Mouse (Mus musculus): ENCODE results near the gene Gm44502. TPM values are rescaled to one million over a fixed set of nuclear protein-coding genes. Genes with fewer than 3 reads are reported as not detected.
A peak's percentile ranks its signal among the peaks of the same experiment; 100 is the strongest.
"Not testable (repeated sequence)": the region's sequence is repeated elsewhere in the genome, so short reads cannot be mapped to it uniquely, and the experiment has no call there.

Gm44502 gene
- polyA plus RNA-seq, 1 experiment from 2014 or later = 0.68 TPM

DNA sequence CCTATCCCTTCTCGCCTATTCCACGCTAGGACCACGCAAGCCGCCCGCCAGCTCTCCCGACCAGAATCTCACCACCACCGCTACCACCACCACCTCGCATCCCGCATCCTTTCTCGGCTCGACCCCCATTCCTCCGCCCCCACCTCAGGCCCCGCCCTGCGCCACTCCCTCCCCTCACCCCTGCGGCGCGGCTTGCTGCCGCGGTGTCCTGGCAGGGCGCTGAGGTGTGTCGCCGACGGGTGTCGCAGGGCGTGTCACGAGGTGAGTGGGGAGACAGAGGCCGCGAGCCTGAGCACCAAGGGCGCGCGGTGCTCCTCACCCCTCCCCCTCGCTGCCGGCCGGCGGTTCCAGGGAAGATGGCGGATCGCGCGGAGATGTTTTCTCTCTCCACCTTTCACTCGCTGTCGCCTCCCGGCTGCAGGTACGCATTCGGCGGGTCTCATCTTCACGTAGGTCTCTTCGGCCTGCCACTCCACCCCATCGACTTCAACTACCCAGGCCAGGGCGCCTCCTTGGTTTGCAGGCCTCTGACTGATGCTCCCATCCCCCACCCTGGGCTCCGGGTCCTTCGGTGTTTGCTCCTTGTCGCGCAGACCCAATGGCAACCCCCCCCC lies 24.5 kb upstream of the Gm44502 start, which contains the start of gene Mapk8ip2:
TSS of gene Mapk8ip2 (plus strand) at position 49 of the 614 bp plus-strand sequence.
- H3K27me3 ChIP-seq (replicated peaks) = peaks cover 87% of the 10 kb centered on the region

DNA sequence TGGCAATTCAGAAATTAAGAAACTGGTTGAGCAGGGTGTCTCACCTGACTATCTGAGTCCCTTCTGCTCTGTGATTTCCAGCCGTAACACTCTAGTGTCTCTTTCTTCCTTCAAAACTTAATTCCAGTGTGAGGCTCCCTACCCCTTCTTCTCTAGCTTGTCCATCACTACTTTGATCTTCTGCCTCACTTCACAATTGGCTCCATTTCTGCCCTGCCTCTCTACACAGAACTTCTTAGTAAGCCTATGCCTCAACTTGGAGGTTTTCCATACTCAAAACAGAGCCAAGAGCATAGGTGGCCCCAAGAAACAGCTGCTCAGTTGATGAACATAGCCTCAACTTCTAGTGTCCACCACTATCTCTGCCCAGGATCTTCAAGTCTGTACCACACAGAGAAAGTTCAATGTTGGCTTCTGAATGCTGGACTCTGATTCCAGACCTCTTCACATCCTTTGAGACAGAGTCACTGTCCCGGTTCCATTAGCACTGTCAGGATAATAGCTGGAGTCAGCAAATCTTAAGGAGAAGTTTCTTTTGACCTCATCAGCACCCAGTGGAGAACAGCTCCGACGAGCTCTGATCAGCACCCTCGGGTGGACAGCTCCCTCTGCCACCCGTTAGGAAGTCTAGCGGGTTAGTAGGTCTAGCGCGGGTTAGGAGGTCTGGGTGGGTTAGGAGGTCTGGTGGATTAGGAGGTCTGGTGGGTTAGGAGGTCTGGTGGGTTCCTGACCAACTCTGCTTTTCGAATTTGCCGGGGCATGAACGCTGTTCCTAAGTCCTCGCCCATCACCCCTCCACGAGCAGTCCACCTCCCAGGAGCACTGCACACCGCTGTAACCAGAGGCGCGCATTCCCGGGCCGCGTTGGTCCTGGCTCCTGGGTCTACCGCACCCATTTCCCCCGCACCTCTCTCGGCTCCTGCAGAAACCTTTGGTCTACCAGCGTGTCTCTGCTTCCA lies 23.7 kb upstream of the Gm44502 start:
- no peaks in the 10 kb centered on the region for H3K36me3 ChIP-seq
- H3K9me3 ChIP-seq (replicated peaks) = no peaks in the 10 kb centered on the region
- H3K9ac ChIP-seq = no peak overlapping the region
- 4% methylated on average over 24 of the region's 24 CpGs for WGBS
- peak overlapping the region; percentile 52 for H3K4me3 ChIP-seq
- peak overlapping the region; percentile 91 for H3K4me2 ChIP-seq
- H3K27ac ChIP-seq (ENCODE audit: poor library complexity, severe bottlenecking) = no peak overlapping the region
- ATAC-seq (ENCODE audit: insufficient number of reproducible peaks, low FRiP score) = peak; percentile 27; the same call in 1 of the 2 replicates
- H3K27me3 ChIP-seq (replicated peaks) = peaks cover 84% of the 10 kb centered on the region
- peaks cover 12% of the 10 kb centered on the region; the same call in 1 of the 2 replicates for H3K4me1 ChIP-seq (replicated peaks)

More for the DNA sequence above, 24.5 kb upstream of the Gm44502 start, which contains the start of gene Mapk8ip2:
- Histone ChIP-seq H3K4me1 (replicated peaks) (peaks cover 12% of the 10 kb centered on the region; the same call in 1 of the 2 replicates), H3K27ac (ENCODE audit: poor library complexity, severe bottlenecking) (no peak within 1 kb of the TSS), H3K36me3 (no peaks in the 10 kb centered on the region), H3K9me3 (replicated peaks) (no peaks in the 10 kb centered on the region), H3K9ac (peak within 1 kb of the TSS; percentile 42; the same call in 1 of the 2 replicates), H3K4me2 (peak within 1 kb of the TSS; percentile 91), H3K4me3 (peak within 1 kb of the TSS; percentile 52)
- WGBS = under 1% methylated on average over 53 of the region's 53 CpGs
- peak; percentile 44; the same call in 1 of the 2 replicates for ATAC-seq (ENCODE audit: insufficient number of reproducible peaks, low FRiP score)

DNA sequence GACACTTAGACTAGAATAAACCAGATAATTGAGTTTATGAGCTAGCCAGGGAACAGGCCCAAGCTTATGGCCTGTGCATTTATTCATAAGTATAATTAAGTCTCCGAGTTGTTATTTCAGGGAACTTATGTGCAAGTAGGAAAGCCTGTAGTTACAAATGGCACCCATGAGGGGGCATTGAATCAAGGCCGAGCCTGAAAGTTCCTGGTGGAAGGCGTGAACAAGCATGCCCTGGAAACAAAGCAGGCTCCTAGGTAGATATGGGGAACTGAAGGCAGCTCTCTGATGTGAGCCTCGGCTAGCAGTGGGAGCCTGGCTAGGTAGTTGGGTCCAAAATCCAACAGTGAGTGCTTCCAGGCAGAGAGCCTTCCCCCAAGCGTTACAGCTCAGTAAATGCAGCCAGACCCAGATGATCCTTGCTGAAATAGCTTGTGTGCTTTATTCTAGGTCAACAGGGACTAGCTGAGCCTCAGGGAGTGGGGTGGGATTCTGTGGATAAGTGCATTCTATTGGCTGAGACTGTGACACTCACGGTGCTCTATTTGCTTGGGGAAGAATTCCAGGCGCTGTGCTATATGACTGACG lies 13.1 kb upstream of the Gm44502 start:
- Histone ChIP-seq H3K9me3 (replicated peaks) (no peaks in the 10 kb centered on the region), H3K4me2 (no peak overlapping the region), H3K27ac (ENCODE audit: poor library complexity, severe bottlenecking) (no peak overlapping the region), H3K4me3 (no peak overlapping the region), H3K4me1 (replicated peaks) (0 out of 2 replicates have a peak, but pooled peaks cover 5% of the 10 kb centered on the region), H3K9ac (no peak overlapping the region), H3K27me3 (replicated peaks) (no peaks in the 10 kb centered on the region), H3K36me3 (no peaks in the 10 kb centered on the region)
- ATAC-seq (ENCODE audit: insufficient number of reproducible peaks, low FRiP score) = no peak
- 36% methylated on average over 8 of the region's 8 CpGs for WGBS

DNA sequence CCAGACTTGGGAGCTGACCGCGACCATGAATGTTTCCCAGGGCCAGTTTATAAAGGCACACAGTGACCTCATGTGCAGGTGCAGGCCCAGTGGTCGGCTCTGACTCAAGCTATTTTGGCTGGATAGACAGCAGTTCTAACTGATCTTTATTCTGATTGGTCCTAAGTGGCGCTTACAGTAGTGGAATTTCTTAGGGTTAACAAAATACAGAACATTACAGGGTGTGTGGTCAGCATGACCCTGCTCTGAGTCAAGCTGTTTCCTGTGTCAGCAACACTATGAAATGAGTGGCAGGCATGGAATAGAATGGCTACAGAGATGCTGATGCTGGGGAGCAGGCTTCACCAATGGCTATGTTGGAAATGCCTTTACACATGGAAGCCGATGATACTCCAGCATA lies 6.4 kb upstream of the Gm44502 start:
- H3K27ac ChIP-seq (ENCODE audit: poor library complexity, severe bottlenecking) = no peak overlapping the region
- 81% methylated on average over 5 of the region's 5 CpGs for WGBS
- no peak overlapping the region for H3K9ac ChIP-seq
- H3K9me3 ChIP-seq (replicated peaks) = no peaks in the 10 kb centered on the region
- peaks cover 3% of the 10 kb centered on the region; the same call in 1 of the 2 replicates for H3K4me1 ChIP-seq (replicated peaks)
- H3K36me3 ChIP-seq = no peaks in the 10 kb centered on the region
- H3K4me3 ChIP-seq = no peak overlapping the region
- ATAC-seq (ENCODE audit: insufficient number of reproducible peaks, low FRiP score) = no peak
- no peak overlapping the region for H3K4me2 ChIP-seq
- no peaks in the 10 kb centered on the region for H3K27me3 ChIP-seq (replicated peaks)

DNA sequence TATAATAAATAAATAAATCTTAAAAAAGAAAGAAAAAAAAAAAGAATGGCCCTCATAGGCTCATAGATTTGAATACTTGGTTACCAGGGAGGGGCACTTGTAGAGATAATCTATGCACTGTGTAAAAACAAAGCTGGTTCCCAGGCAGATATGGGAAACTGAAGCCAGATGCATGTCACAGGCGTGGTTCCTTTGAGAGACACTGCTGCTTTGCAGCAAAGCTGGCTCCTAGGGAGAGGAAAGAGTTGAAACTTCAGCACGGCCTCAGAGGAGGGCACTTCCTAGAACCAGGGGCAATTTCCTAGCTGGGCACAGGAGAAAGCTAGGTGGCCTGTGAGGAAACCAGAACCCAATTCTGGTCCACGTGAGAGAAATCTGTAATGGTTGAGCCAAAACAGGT lies 4.6 kb upstream of the Gm44502 start:
- Histone ChIP-seq H3K4me3 (no peak overlapping the region), H3K4me2 (no peak overlapping the region), H3K9ac (no peak overlapping the region), H3K27me3 (replicated peaks) (no peaks in the 10 kb centered on the region), H3K9me3 (replicated peaks) (no peaks in the 10 kb centered on the region), H3K27ac (ENCODE audit: poor library complexity, severe bottlenecking) (no peak overlapping the region), H3K36me3 (no peaks in the 10 kb centered on the region), H3K4me1 (replicated peaks) (peaks cover 5% of the 10 kb centered on the region; the same call in 1 of the 2 replicates)
- WGBS = 68% methylated on average over 3 of the region's 3 CpGs
- no peak for ATAC-seq (ENCODE audit: insufficient number of reproducible peaks, low FRiP score)

DNA sequence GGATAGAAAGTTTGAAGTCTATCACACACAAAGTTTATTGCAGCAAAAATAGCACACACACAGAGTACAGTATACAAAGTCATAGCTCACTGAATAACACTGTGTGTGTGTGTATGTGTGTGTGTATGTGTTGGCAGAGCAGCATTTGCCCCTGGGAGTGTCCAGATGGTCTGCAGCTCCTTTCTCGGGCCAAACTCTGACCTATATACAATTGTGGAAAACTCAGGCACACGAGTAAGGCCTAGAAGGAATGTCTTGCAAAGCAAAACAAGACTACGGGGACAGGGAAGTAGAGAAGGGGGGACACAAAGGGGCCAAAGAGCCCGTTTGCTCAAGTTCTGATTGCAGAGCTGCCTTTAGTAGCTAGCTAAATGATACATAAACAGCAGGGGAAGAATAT lies 3.5 kb upstream of the Gm44502 start:
- no peaks in the 10 kb centered on the region for H3K27me3 ChIP-seq (replicated peaks)
- WGBS = 75% methylated on average over 4 of the region's 4 CpGs
- H3K4me1 ChIP-seq (replicated peaks) = peaks cover 15% of the 10 kb centered on the region
- no peak for ATAC-seq (ENCODE audit: insufficient number of reproducible peaks, low FRiP score)
- H3K9ac ChIP-seq = no peak overlapping the region
- peaks cover 4% of the 10 kb centered on the region for H3K36me3 ChIP-seq
- no peak overlapping the region for H3K27ac ChIP-seq (ENCODE audit: poor library complexity, severe bottlenecking)
- no peak overlapping the region for H3K4me3 ChIP-seq
- no peak overlapping the region for H3K4me2 ChIP-seq
- no peaks in the 10 kb centered on the region for H3K9me3 ChIP-seq (replicated peaks)

DNA sequence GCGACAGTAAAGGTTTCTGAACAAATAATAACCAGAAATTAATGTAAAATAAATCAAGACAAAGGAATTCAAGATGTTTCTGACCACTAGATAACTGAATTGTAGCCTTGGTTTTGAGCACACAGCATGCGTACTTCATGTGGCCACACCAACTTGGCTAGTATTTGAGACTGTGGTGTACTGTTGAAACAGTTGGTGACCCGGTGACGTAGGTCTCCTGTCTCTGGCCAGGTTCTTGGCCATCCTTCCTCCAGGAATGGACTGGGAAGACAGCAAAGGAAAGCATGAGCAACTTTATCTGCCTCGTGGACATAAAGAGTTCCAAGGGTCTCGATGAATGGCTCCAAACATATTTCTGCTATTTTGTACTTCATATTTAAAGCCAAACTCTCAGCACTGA lies 2.3 kb upstream of the Gm44502 start:
- Histone ChIP-seq H3K4me1 (replicated peaks) (peaks cover 18% of the 10 kb centered on the region), H3K9ac (no peak overlapping the region), H3K9me3 (replicated peaks) (no peaks in the 10 kb centered on the region), H3K27ac (ENCODE audit: poor library complexity, severe bottlenecking) (no peak overlapping the region), H3K4me3 (no peak overlapping the region), H3K36me3 (peaks cover 15% of the 10 kb centered on the region), H3K27me3 (replicated peaks) (no peaks in the 10 kb centered on the region), H3K4me2 (no peak overlapping the region)
- no peak for ATAC-seq (ENCODE audit: insufficient number of reproducible peaks, low FRiP score)
- 91% methylated on average over 6 of the region's 6 CpGs for WGBS

DNA sequence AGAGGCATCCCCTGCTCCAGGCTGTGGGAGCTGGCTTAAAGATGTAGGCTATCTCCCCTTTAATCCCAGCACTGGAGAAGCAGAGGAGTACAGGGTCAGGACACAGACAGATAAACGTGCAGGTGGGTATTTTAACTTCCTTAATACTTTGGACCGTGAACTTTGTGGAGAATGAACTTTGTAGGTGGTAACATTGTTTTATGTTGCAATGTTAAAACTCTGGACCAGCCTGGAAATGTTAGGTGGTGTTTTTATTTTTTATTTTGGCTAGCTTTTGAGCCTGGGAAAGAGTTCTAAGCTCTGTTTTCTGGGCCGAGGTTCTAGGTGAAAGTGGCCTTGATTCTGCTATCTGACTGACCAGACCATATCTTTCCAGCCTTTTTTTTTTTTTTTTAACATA lies 1.8 kb upstream of the Gm44502 start:
- Histone ChIP-seq H3K9me3 (replicated peaks) (no peaks in the 10 kb centered on the region), H3K36me3 (peaks cover 21% of the 10 kb centered on the region), H3K4me1 (replicated peaks) (peaks cover 24% of the 10 kb centered on the region), H3K27ac (ENCODE audit: poor library complexity, severe bottlenecking) (no peak overlapping the region), H3K27me3 (replicated peaks) (no peaks in the 10 kb centered on the region), H3K4me2 (no peak overlapping the region), H3K4me3 (no peak overlapping the region), H3K9ac (no peak overlapping the region)
- WGBS = 78% methylated on average over 3 of the region's 3 CpGs
- ATAC-seq (ENCODE audit: insufficient number of reproducible peaks, low FRiP score) = no peak

DNA sequence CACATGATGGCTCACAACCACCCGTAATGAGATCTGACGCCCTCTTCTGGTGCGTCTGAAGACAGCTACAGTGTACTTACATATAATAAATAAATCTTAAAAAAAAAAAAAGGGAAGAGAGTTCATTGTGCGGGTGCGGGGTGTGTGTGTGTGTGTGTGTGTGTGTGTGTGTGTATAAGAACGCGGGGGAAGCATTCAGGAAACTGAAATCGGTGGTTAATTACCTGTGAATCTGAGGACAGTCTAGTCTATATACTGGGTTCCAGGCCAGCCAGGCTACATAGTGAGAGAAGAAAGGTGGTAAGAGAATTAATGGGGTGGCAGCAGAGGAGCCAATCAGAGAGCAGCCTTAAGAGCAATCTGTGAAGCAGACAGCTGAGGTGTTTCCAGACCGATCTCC lies 1.3 kb upstream of the Gm44502 start:
- H3K27me3 ChIP-seq (replicated peaks); H3K9ac ChIP-seq; H3K27ac ChIP-seq (ENCODE audit: poor library complexity, severe bottlenecking); ATAC-seq (ENCODE audit: insufficient number of reproducible peaks, low FRiP score); H3K4me3 ChIP-seq; H3K9me3 ChIP-seq (replicated peaks): not testable (repeated sequence)
- Histone ChIP-seq H3K36me3 (peaks cover 24% of the 10 kb centered on the region), H3K4me1 (replicated peaks) (peaks cover 29% of the 10 kb centered on the region), H3K4me2 (peak overlapping the region; percentile 91; the same call in 1 of the 2 replicates)
- WGBS = 84% methylated on average over 9 of the region's 9 CpGs

DNA sequence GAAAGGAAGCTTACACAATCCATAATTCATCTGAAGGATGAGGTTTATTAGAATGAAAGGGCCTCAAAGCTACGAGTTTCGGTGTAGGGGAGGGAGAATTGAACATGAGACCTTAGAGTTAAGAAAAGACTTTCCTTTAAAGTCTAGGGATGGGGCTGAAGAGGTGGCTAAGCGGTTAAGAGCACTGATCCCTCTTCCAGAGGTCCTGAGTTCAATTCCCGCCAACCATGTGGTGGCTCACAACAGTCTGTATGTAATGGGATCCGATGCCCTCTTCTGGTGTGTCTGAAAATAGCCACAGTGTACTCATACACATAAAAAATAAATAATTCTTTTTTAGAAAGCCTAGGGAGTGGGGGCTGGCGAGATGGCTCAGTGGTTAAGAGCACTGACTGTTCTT lies 845 bp upstream of the Gm44502 start:
- peak overlapping the region; percentile 83 for H3K9ac ChIP-seq
- peak overlapping the region; percentile 97 for H3K27ac ChIP-seq (ENCODE audit: poor library complexity, severe bottlenecking)
- no peak for ATAC-seq (ENCODE audit: insufficient number of reproducible peaks, low FRiP score)
- peak overlapping the region; percentile 91 for H3K4me2 ChIP-seq
- no peaks in the 10 kb centered on the region for H3K9me3 ChIP-seq (replicated peaks)
- peak overlapping the region; percentile 74 for H3K4me3 ChIP-seq
- peaks cover 24% of the 10 kb centered on the region for H3K36me3 ChIP-seq
- H3K27me3 ChIP-seq (replicated peaks) = no peaks in the 10 kb centered on the region
- 46% methylated on average over 6 of the region's 6 CpGs for WGBS
- peaks cover 32% of the 10 kb centered on the region for H3K4me1 ChIP-seq (replicated peaks)

Data from heart, embryonic 12.5 days (tissue).